Mouse (Mus musculus): Measurements from ENCODE around the gene Astl.

- TF ChIP-seq POLR2A (IDR thresholded peaks at IDR 0.05; ENCODE audit: borderline replicate concordance, extremely low read depth, low read depth, low read length) (no peak), CTCF (IDR thresholded peaks at IDR 0.05; ENCODE audit: insufficient read depth, low read length) (no peak)
Observed at GRCm38 (mm10) chr2:127307179-127307578, 31.3 kb upstream of the Astl start.

Measured in lung, adult 2 months (tissue).